Mouse (Mus musculus) forebrain, embryonic 13.5 days (tissue): Measurements from ENCODE around the gene Ptpre. TPM values are rescaled to one million over a fixed set of nuclear protein-coding genes. Genes with fewer than 3 reads are reported as not detected.

Experiments used
- ATAC-seq: fragments of 200-750 bp; cut with Nextera tagmentation; 2 replicates; pipeline ENCODE4 v1.8.0; 2017
- H3K27ac ChIP-seq: fragments of 300-500 bp; sonication (generic); 2 replicates; pipeline ENCODE4 v1.5.1; 2015; ENCODE audit warnings: inconsistent platforms, mild to moderate bottlenecking, moderate library complexity
- H3K27me3 ChIP-seq: fragments of 300-500 bp; sonication (generic); 2 replicates; pipeline ENCODE4 v1.6.1; 2015; ENCODE audit warnings: mild to moderate bottlenecking, inconsistent platforms
- H3K36me3 ChIP-seq: fragments of 300-500 bp; sonication (generic); 2 replicates; pipeline ENCODE4 v1.6.1; 2015; ENCODE audit warnings: mild to moderate bottlenecking, inconsistent platforms; ENCODE audit not compliant: poor library complexity, severe bottlenecking
- H3K4me1 ChIP-seq: fragments of 300-500 bp; sonication (generic); 2 replicates; pipeline ENCODE4 v1.6.1; 2015; ENCODE audit warnings: inconsistent platforms
- H3K4me2 ChIP-seq: fragments of 300-500 bp; sonication (generic); 2 replicates; pipeline ENCODE4 v1.6.1; 2015; ENCODE audit warnings: inconsistent platforms, mild to moderate bottlenecking, moderate library complexity
- H3K4me3 ChIP-seq: fragments of 300-500 bp; sonication (generic); 2 replicates; pipeline ENCODE4 v1.5.1; 2015; ENCODE audit warnings: mild to moderate bottlenecking, inconsistent platforms
- H3K9ac ChIP-seq: fragments of 300-500 bp; sonication (generic); 2 replicates; pipeline ENCODE4 v1.6.1; 2015; ENCODE audit warnings: mild to moderate bottlenecking, inconsistent platforms
- H3K9me3 ChIP-seq: fragments of 300-500 bp; sonication (generic); replicated peaks from 2 replicates; pipeline ENCODE4 v1.6.1; 2016; ENCODE audit warnings: inconsistent platforms
- WGBS: fragments of 180-500 bp; shearing (Covaris S2); methylation state at CpG from one replicate; pipeline ENCODE4 v1.1.7; 2015; 5-methylcytosine and 5-hydroxymethylcytosine counted together
- polyA plus RNA-seq: library from polyadenylated mRNA; unstranded; fragments of >200 nt; fragmentation: Nextera tagmentation; extraction: Ambion mirVana; gene quantifications from 2 replicates; pipeline ENCODE4 v1.2.1, GENCODE M21; 2015

The Ptpre gene
- polyA plus RNA-seq, 1 experiment from 2014 or later: 2.3 TPM

DNA sequence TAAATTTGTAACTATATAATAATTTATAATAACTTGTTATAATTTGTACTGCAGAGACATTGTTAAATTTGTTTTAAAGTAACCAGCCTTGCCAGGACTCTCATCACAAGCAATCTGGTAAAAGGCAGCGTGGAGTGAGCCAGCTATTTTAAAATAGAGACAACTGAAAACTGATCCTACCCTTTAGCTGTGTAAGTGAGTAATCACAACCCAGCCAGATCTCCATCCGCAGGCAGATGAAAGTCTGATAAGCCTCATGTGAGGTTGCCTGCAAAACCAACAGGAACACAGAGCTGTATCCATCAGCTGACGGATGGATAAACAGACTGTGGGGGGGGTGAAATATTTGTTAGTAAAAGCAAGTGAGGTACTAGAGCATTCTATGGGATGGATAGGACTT is 62.8 kb downstream of the Ptpre start:
- no peaks in the 10 kb centered on the region for H3K36me3 ChIP-seq
- no peaks in the 10 kb centered on the region for H3K9me3 ChIP-seq
- H3K4me3 ChIP-seq: no peak overlapping the region
- no peaks in the 10 kb centered on the region for H3K27me3 ChIP-seq
- 88% methylated on average over 3 of the region's 3 CpGs for WGBS
- no peak overlapping the region for H3K9ac ChIP-seq
- H3K4me2 ChIP-seq: no peak overlapping the region
- H3K27ac ChIP-seq: no peak overlapping the region
- peaks cover 11% of the 10 kb centered on the region; the same call in 1 of the 2 replicates for H3K4me1 ChIP-seq
- no peak for ATAC-seq

DNA sequence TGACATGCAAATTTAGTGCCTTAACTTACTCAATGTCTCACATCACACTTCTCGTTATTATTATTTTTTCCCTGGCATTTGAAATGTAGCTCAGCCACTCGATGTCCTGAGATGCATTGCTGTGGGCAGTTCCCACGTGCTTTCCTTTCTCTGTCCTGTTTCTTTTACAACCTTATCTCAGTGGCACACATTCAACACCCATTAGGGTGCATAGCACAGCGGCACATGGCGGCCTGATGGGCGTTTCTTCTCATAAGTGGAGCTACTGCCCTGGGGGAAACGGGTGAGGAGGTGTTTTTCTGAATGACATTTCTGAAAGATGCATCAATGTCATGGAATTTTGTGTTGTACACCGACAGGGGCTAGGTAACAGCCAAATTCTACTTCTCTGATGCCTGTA is 64.3 kb downstream of the Ptpre start:
- H3K27me3 ChIP-seq: no peaks in the 10 kb centered on the region
- WGBS: 85% methylated on average over 8 of the region's 8 CpGs
- no peaks in the 10 kb centered on the region for H3K36me3 ChIP-seq
- no peak overlapping the region for H3K4me3 ChIP-seq
- no peak overlapping the region for H3K9ac ChIP-seq
- no peak overlapping the region for H3K27ac ChIP-seq
- H3K9me3 ChIP-seq: no peaks in the 10 kb centered on the region
- no peak overlapping the region for H3K4me2 ChIP-seq
- H3K4me1 ChIP-seq: peaks cover 8% of the 10 kb centered on the region; the same call in 1 of the 2 replicates
- ATAC-seq: no peak

DNA sequence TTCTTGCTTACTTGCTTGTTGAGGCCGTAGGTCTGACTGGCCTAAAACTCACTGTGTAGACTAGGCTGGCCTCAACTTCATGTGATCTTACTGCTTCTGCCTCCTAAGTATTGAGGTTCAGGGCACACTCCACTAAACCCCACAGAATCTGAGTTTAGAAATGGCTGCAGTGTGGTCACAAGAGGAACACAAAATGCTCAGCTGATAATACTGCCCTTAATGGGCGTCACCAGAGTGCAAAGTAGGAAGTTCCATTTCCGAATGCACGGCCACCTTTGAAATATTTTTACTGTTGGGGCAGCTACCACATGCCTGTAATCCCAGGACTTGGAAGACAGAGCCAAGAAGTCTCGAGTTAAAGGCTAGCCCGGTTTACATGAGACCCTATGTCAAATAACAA is 65.0 kb downstream of the Ptpre start:
- H3K27ac ChIP-seq: no peak overlapping the region
- H3K36me3 ChIP-seq: no peaks in the 10 kb centered on the region
- H3K27me3 ChIP-seq: no peaks in the 10 kb centered on the region
- 88% methylated on average over 6 of the region's 6 CpGs for WGBS
- no peaks in the 10 kb centered on the region for H3K9me3 ChIP-seq
- H3K4me1 ChIP-seq: 0 out of 2 replicates have a peak, but pooled peaks cover 1% of the 10 kb centered on the region
- H3K9ac ChIP-seq: no peak overlapping the region
- H3K4me3 ChIP-seq: no peak overlapping the region
- no peak for ATAC-seq
- no peak overlapping the region for H3K4me2 ChIP-seq

DNA sequence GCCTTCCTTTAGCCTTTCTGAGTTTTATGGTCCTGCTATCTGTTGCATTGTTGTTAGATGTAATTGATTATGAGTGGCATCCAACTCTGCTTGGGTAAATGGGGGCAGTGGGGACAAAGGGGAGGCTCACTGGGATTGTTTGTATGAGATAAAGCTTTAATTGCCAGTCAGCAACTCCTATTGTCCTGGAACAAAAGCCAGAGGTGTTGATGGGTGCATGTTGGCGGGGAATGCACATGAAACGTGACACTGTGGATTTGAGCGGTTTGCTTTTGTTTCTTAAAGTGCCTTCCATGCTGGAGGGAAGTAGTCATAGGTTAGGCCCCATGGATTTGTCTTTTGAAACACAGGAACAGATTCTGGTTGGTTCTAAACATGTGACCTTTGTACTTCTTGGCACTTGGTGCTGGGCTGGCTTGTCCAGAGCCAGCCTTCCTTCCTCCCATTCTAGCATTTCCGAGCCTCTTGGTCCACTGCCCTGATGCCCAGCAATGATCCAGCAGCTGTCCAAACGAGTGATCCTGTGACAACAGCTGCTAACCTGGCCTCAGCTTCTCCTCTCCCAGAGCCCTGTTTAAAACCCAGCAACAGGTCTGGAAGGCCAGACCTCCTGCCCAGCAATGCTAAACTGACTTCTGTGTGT is 65.7 kb downstream of the Ptpre start:
- 41% methylated on average over 5 of the region's 5 CpGs for WGBS
- no peak for ATAC-seq
- Histone ChIP-seq H3K9ac (no peak overlapping the region), H3K36me3 (no peaks in the 10 kb centered on the region), H3K4me1 (no peaks in the 10 kb centered on the region), H3K27me3 (no peaks in the 10 kb centered on the region), H3K4me2 (no peak overlapping the region), H3K9me3 (no peaks in the 10 kb centered on the region), H3K27ac (no peak overlapping the region), H3K4me3 (no peak overlapping the region)

DNA sequence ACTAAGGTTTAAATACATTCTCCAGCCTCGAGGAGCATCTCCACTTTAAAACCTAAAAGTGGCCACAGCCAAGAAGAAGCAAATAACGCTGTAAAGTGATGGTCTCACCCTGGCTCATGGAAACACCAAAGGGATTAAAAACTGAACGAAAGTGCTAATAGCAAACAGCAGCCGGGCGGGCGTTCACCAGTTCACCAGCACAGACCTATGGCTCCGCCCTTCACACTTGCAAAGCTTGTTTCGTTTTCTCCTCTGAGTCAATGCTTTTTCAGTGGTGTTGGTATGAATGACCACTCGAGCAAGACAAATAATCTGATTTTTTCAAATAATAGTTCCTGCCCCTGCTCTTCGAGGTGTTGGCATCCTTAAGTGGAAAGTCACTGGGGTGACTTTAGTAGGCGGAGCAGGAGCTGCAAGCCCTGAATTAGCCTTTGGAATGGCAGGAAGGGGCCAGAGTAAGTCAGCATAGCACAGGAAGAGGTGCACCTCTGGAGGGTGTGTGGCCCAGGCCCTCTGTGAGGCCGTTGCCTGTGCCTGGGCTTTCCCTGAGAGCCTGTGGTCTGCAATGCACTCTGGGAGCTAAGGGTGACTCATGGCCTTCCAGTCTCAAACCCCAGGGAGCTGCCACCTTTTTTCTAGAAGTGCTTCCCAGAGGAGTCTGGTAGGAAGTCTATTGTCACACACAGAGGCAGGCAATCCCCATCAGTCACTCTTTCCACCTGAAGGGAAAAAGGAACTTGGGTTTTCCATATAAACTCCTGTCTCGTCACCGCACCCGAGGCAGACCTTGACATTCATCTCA is 67.9 kb downstream of the Ptpre start:
- Histone ChIP-seq H3K9ac (no peak overlapping the region), H3K4me1 (0 out of 2 replicates have a peak, but pooled peaks cover 9% of the 10 kb centered on the region), H3K4me2 (no peak overlapping the region), H3K27me3 (no peaks in the 10 kb centered on the region), H3K36me3 (no peaks in the 10 kb centered on the region), H3K27ac (no peak overlapping the region), H3K9me3 (no peaks in the 10 kb centered on the region), H3K4me3 (no peak overlapping the region)
- 70% methylated on average over 15 of the region's 15 CpGs for WGBS
- no peak for ATAC-seq

DNA sequence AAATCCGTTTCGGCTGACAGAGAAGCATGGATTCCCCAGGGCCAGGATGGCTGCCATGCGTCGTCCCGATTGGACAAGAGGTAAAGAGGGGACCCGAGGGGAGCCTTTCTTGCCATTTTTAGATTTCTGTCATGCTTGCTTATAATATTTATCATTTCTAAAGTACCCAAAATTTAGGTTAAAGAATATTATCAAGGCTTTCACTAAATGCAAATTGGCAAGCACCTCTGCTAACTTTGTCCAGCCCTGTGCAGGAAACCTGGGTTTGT is 68.5 kb downstream of the Ptpre start:
- ATAC-seq: no peak
- Histone ChIP-seq H3K4me3 (no peak overlapping the region), H3K27me3 (no peaks in the 10 kb centered on the region), H3K9ac (no peak overlapping the region), H3K9me3 (no peaks in the 10 kb centered on the region), H3K4me2 (no peak overlapping the region), H3K36me3 (no peaks in the 10 kb centered on the region), H3K4me1 (0 out of 2 replicates have a peak, but pooled peaks cover 9% of the 10 kb centered on the region), H3K27ac (no peak overlapping the region)
- 89% methylated on average over 6 of the region's 6 CpGs for WGBS

DNA sequence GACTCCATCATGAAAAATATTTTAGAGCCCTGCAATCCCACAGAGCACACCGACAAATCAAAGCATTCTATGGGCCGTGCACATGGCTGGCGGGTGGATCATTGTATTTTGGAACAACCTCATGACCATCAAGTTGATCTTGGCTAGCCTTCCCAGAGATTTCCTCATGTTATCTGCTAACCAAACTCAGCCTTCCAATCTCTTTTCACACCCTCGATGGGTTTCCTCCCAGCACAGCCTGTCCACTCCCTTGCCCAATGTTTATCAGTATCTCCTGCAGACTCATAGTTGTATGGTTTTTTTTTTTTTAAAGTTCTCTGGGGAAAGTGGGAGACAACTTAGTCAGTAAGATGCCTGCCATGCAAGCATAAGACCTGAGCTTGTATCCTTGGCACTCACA is 70.9 kb downstream of the Ptpre start:
- H3K9ac ChIP-seq: no peak overlapping the region
- ATAC-seq: no peak
- H3K9me3 ChIP-seq: no peaks in the 10 kb centered on the region
- H3K27me3 ChIP-seq: no peaks in the 10 kb centered on the region
- no peak overlapping the region for H3K4me3 ChIP-seq
- no peaks in the 10 kb centered on the region for H3K36me3 ChIP-seq
- no peak overlapping the region for H3K27ac ChIP-seq
- H3K4me2 ChIP-seq: no peak overlapping the region
- H3K4me1 ChIP-seq: 0 out of 2 replicates have a peak, but pooled peaks cover 14% of the 10 kb centered on the region
- 88% methylated on average over 4 of the region's 4 CpGs for WGBS

DNA sequence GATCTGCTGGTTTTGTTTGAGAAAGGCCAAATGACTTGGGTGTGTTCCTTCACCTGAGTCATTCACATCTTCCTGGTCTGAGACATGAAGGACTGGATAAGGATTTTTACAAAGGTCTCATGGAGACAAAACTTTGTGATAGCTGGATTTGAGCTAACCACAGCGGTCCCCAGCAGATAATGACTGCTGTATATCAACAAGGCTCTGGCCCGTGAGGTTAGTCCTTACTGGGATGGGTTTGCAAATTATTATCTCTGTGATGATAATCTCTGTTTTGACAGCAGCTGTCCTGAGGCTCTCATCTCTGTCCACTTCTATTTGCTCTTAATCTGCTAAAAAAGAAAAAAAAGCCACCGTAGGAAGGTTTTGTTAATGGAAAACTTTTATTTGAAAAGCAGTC is 71.7 kb downstream of the Ptpre start:
- Histone ChIP-seq H3K27ac (no peak overlapping the region), H3K9ac (no peak overlapping the region), H3K27me3 (no peaks in the 10 kb centered on the region), H3K4me2 (no peak overlapping the region), H3K4me1 (0 out of 2 replicates have a peak, but pooled peaks cover 14% of the 10 kb centered on the region), H3K9me3 (no peaks in the 10 kb centered on the region), H3K36me3 (no peaks in the 10 kb centered on the region), H3K4me3 (no peak overlapping the region)
- WGBS: 65% methylated on average over 3 of the region's 3 CpGs
- ATAC-seq: no peak

DNA sequence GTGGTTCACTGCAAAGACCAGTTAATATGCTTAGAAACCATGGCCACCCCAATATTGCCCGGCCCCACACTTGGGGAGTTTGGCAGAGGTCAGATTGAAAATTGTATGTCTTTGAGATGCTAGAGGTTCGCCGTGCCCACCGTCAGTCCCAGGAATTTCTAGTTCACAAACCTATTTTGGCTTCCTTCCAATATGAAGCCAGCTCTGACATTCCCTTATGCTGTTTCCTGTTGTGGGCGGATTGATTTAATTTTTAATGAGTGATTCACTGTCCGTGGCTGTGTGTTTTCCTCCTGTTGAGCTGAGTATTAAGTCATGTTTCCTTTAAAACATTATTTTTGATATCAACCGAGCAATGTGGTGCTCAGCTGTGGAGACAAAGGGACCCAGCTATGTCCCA is 72.4 kb downstream of the Ptpre start:
- ATAC-seq: no peak
- 61% methylated on average over 7 of the region's 7 CpGs for WGBS

DNA sequence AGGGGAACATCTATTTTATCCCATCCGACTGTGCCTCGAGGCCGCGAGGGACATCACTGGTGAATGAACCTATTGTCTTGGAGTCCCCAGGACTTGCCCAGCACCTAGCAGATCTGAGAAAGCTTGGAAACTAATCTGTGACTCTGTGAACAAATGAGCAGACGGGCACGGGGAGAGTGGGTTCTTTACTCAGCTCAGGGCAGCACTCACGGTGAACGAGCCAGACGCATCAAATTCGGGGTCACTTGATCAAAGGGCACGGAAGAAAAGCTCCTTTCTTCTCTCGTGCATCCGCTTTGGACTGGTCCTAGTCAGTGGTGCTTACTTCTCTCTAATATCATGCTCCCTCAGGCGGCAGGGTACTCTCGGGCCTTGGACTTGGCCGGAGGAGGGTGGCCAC is 75.0 kb downstream of the Ptpre start:
- H3K36me3 ChIP-seq: no peaks in the 10 kb centered on the region
- H3K4me1 ChIP-seq: 0 out of 2 replicates have a peak, but pooled peaks cover 14% of the 10 kb centered on the region
- ATAC-seq: no peak
- H3K27ac ChIP-seq: no peak overlapping the region
- H3K9me3 ChIP-seq: no peaks in the 10 kb centered on the region
- no peaks in the 10 kb centered on the region for H3K27me3 ChIP-seq
- H3K9ac ChIP-seq: no peak overlapping the region
- no peak overlapping the region for H3K4me3 ChIP-seq
- H3K4me2 ChIP-seq: no peak overlapping the region
- WGBS: 43% methylated on average over 16 of the region's 16 CpGs

More for the DNA sequence above, 72.4 kb downstream of the Ptpre start:
- H3K4me3 ChIP-seq: no peak overlapping the region
- H3K4me1 ChIP-seq: 0 out of 2 replicates have a peak, but pooled peaks cover 14% of the 10 kb centered on the region
- no peak overlapping the region for H3K27ac ChIP-seq
- H3K36me3 ChIP-seq: no peaks in the 10 kb centered on the region
- H3K27me3 ChIP-seq: no peaks in the 10 kb centered on the region
- no peak overlapping the region for H3K9ac ChIP-seq
- H3K9me3 ChIP-seq: no peaks in the 10 kb centered on the region
- no peak overlapping the region for H3K4me2 ChIP-seq

DNA sequence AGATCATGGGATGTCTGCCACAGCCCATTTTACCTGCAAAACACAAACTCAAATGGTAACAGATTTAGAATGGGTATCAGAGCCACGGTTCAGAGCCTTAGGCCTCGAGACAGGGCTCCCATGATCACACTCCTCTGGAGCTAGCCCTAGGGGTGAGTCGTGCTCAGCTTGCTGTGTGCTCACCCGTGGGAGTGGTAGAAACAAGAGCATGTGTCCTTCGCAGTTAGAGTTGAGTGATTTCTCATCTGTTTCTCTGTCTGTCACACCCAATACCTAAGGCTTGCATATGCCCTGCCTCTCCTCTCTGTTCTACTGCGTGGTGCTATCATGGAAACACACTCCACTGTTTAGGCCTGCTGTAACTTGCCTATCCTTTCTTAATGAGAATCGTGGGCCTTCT is 75.5 kb downstream of the Ptpre start:
- H3K36me3 ChIP-seq: no peaks in the 10 kb centered on the region
- no peak overlapping the region for H3K27ac ChIP-seq
- H3K4me2 ChIP-seq: no peak overlapping the region
- H3K9ac ChIP-seq: no peak overlapping the region
- H3K9me3 ChIP-seq: no peaks in the 10 kb centered on the region
- H3K27me3 ChIP-seq: no peaks in the 10 kb centered on the region
- WGBS: 86% methylated on average over 7 of the region's 7 CpGs
- peaks cover 16% of the 10 kb centered on the region for H3K4me1 ChIP-seq
- H3K4me3 ChIP-seq: no peak overlapping the region
- no peak for ATAC-seq

DNA sequence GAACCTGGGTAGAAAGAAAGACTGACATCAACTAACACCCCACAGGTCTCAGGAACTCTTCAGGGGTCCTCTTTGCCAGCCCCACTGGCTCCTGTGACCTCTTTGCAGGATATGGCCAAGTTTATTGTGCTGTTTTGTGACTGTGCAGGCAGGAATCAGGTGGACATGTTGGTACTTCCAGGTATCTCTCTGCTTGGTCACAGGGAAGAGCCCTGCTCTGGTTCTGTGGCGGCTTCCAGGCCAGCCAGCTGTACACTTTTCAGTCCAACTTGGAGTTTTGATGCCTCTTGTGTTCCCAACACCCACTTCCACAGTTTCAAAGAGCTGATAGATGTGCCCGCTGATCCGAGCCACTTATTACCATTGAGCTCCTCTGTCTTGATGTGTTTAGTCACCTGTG is 76.1 kb downstream of the Ptpre start:
- Histone ChIP-seq H3K36me3 (no peaks in the 10 kb centered on the region), H3K9me3 (no peaks in the 10 kb centered on the region), H3K4me1 (peaks cover 22% of the 10 kb centered on the region), H3K9ac (no peak overlapping the region), H3K27me3 (no peaks in the 10 kb centered on the region), H3K4me3 (no peak overlapping the region), H3K4me2 (no peak overlapping the region), H3K27ac (no peak overlapping the region)
- no peak for ATAC-seq
- 91% methylated on average over 3 of the region's 3 CpGs for WGBS
